Mouse (Mus musculus): ENCODE data around the gene Atad1.
A peak's percentile ranks its signal among the peaks of the same experiment; 100 is the strongest.
"Not testable (repeated sequence)": the region's sequence is repeated elsewhere in the genome, so short reads cannot be mapped to it uniquely, and the experiment has no call there.

Atad1 gene

DNA sequence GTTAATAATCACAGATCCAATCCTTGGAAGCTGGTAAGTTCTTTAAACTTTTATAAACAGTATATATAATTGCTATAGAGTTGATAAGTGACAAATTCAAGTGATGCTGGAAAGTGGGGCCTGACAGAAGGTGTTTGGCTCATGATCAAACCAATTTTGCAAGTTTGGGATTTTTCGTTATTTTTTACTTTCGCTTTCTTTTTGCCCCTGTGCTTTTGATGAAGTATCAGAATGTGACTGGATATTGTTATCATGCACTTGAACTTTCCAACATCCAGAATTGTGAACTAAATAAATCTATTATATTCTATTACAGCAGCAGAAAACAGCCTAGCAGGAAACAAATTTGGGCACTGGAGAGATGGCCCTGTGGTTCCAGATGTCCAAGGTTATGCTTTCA is 58.7 kb downstream of the Atad1 start:
- DNase-seq (ENCODE audit: low read depth, low spot score), result no peak

DNA sequence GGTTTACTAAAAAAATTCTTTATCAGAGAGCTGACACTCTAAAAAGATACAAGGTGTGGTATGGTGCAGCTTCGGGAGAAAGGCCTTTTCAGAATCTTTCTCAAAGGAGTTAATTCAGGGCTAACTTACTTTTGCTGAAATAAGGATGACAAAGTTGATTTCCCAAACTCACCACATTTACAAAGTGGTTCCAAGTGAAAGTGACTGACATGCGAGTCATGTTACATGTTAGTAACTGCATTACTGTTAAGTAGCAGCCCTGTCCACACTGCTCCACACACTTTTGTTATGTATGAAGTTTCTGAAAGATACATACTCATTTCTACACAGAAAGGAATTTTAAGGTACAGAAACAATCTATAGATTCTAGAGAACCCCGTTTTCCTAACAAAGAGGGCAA is 63.8 kb downstream of the Atad1 start:
- DNase-seq (ENCODE audit: low read depth, low spot score), result no peak

DNA sequence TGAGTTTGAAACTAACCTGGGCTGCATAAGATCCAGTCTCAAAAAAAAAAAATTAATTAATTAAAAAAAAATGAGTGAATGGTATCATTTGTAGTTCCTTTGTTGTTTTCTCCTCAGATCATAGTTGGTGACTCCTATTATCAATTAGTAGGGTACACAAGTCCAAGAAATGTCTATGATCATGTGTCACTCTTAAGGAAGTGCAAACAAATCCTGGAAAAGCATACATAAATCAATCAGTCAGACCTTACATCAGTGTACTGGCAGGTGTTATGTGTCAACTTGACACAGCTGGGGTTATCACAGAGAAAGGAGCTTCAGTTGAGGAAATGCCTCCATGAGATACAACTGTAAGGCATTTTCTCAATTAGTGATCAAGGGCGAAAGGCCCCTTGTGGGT is 71.8 kb downstream of the Atad1 start:
- not testable (repeated sequence) for DNase-seq (ENCODE audit: low read depth, low spot score)

DNA sequence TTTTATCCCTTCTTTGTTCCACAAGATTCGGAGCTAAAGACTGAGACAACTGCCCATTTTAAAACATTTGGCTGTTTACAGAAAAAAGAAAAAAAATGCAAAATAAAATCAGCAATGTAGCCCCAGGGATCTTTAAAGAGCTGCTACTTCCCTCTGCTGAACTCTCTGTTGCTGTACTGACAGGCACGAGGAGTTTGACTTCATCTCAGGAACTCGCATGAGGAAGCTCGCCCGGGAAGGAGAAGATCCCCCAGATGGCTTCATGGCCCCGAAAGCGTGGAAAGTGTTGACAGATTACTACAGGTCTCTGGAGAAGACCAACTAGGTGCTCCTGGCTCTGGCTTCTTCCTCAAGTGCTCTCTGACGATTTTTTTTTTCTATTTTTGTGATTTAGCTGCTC is 74.3 kb downstream of the Atad1 start:
- no peak for DNase-seq (ENCODE audit: low read depth, low spot score)

DNA sequence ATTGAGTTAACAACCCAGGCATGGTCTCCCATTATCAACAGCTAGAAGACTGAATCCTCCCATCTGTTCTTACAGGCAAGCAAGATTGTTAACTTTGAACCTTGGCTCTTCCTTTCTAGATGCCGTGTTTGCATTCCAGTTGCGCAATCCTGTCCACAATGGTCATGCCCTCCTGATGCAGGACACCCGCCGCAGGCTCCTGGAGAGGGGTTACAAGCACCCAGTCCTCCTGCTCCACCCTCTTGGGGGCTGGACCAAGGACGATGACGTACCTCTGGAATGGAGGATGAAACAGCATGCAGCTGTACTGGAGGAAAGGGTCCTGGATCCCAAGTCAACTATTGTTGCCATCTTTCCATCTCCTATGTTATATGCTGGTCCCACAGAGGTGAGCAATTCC is 76.7 kb downstream of the Atad1 start:
- DNase-seq (ENCODE audit: low read depth, low spot score), result no peak

DNA sequence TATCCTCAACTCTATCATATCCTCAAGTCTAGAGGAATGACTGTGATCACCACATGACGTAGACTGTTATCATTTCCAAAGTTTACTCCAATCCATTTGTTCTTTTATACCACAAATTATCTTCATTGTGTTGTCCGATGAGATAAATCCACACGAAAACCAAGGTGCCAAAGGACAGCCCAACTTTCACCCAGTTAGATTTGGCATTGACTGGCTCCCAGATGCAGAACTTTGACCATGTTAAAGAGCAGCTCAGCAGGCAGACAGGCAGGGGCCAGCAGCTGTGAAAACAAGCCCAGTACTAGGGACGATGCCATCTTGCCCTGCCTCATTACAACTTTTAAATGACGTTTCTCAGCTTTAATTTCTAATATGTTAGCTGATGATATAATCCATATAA is 80.2 kb downstream of the Atad1 start:
- DNase-seq (ENCODE audit: low read depth, low spot score), result no peak

DNA sequence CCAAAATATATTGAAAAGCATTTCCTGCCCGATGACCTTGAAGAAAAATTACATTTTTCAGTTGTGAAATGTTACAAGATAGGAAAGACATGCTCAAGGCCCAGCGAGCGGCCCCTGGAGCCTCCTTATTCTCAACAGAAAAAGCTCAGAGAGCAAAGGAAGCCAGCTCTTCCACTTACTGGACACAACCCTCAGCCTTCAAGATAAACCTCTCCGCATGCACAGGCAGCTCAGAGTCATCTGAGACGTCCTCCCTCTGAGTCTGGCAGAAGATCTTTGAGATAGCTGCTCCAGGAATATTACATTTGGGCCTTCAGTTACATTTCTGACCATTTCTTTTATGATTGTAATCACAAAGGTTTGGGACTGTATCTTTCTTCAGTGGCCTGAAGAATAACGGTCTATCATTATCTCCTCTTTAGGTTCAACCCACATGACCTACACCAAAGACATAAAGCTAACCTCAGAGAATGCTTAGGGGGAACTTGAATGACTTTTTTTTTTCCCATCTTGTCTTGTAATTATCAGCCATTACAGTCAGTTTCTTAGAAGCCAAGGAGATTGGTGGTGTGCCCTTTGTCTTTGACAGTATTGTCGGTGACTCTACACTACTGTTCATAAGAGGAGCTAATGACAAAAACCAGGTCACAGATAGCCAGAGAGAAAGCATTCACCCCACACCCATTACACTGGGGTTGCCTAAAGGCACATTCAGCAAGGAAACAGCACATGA is 85.8 kb downstream of the Atad1 start:
- no peak for DNase-seq (ENCODE audit: low read depth, low spot score)

DNA sequence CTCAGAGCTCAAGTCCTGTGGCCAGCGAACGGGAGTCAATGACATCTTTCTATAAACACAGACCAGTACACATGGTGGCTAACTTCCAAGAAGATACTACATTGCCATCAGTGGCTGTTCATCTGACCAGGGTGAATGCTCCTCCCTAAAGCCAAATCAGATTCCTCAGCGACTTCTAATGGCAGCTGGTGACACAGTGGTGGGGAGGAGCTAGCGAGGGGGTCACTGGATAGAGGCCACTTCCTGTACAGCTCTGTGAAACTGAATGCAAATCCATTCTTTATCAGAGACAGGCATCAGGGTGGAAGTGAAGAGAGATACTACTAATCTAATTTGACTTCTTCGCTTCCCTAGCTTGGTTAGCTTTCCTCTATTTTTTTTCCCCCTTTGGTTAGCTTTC is 86.5 kb downstream of the Atad1 start:
- DNase-seq (ENCODE audit: low read depth, low spot score), result no peak

DNA sequence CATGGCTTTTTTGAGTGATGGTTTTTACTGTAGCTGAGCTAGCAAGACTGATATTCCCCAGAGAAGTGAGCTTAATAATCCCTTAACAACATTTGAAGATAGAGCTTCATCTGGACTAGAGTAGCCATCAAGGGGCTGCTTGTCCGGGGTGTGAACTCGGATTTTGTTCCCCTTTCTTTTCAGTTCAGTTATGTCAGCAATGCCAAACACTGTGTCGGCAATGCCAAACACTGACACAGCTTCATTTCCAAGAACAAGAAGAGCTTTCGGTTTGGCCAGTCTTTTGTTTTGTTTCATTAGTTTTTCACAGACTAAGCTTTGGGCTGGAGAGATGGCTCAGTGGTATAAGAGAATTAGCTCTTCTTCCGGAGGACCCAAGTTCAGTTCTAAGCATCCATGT is 88.5 kb downstream of the Atad1 start:
- DNase-seq (ENCODE audit: low read depth, low spot score), result no peak

DNA sequence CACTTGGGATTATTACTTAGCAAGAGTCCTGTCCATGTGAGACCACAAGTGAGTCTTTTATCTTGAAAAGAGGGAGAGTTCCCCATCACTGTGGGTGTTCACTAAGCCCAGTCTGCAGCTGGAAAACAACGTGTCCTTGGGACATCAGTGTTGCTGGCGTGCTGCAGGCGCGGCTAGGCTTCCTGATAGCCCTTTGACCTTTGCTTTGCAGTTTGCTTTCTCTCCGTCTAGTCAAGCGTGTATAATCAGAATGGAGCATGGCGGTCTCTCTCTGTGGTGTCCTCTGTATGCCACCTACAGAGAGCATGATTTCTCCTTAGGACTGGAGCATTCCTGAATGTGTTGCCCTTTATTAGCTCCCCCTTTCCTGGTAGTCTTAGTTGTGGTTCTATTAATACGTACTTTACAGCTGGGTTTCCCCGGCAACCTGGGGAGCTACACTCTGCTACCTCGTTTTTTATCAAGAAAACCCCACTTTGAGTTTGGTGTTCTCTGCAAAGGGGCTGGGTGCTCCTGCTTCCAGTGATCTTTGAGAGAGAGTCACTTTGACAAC is 91.5 kb downstream of the Atad1 start:
- peak; percentile 88 for DNase-seq (ENCODE audit: low read depth, low spot score)

DNA sequence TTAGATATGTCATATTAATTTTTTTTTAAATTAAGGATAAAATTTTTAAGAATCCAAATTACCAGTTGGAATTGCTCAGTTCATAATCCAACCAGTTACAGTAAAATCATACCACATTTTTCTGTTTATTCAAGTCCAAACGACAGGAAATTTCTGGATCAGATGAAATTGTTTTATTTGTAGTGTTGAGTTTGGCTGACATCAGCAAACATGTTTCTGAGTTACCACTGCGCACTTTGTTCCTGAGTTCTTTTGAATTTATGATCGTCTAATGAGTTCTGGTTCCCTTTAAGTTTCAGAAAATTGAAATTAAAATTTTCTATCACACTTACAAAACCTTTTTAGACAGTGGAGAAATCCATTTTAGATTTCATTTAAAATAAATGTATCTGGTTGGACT is 93.2 kb downstream of the Atad1 start:
- no peak for DNase-seq (ENCODE audit: low read depth, low spot score)

DNA sequence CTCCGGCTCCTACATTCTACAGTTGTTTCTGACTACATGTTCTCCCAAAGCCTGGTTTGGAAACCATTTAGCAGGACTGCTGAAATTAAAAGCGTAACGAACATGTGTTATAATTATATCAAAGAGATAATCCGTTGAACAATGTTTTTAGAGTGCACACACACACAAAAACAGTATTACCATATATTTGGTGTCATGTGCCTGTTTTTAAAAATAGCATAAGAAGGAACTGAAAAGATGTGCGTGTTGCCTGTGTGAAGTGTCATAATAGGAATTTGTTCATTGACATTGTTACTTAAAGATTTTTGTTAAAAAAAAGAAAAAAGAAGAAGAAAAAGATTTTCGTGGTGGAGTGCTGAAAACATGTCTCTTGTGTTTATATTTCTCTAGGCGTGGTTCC is 93.6 kb downstream of the Atad1 start:
- no peak for DNase-seq (ENCODE audit: low read depth, low spot score)

DNA sequence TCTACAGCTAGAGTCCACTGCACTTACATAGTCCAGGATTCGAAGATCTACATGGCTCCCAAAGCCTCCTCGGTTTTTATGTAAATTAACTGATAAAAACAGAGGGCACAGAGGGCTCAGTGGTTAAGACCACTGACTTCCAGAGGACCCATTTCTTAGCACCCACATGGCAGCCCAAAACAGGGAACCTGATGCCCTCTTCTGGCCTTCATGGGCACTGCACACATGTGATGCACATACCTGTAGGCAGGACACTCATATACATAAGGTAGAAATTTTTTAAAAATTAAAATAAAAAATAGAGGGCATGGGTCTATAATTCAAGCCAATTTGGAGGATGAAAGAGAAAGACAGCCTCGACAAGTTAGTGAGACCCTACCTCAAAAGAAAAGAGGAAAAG is 95.9 kb downstream of the Atad1 start:
- DNase-seq (ENCODE audit: low read depth, low spot score), result peak; percentile 46

DNA sequence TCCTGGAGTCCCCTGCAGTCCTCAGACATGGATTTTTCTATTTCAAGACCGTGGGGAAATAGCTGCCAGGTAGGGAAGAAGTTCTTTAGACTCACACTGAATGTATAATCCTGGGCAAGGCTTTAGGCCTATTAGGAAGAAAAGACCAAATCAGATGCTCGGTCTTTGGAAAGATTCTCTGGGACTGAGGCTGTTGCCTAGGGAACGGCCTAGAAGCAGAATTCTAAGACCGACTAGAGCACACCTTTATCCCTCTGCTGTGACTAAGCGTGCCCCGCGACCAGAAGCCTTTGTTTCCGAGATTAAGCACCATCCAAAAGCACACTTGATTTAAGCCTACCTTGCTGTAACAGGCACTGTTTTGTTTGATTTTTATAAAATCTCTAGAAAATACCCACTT is 97.6 kb downstream of the Atad1 start:
- DNase-seq (ENCODE audit: low read depth, low spot score), result no peak

DNA sequence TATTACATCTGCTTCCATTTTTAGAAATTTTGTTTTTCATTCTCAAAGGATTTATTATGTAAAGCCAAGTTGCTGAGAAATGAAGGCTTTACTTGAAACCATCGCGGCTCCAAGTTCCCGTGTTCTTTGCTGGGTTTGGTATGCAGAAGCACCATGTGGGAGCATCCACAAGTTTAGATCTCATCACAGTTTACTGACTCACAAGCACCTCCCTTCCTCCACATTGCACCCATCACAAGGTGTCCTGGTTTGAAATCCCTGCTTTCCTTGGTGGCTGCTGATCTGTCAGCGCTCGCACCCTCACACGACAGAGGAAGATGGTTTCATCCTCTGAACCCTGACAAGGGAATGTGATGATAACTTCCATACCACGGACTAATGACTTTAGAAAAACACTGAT is 98.1 kb downstream of the Atad1 start:
- no peak for DNase-seq (ENCODE audit: low read depth, low spot score)

DNA sequence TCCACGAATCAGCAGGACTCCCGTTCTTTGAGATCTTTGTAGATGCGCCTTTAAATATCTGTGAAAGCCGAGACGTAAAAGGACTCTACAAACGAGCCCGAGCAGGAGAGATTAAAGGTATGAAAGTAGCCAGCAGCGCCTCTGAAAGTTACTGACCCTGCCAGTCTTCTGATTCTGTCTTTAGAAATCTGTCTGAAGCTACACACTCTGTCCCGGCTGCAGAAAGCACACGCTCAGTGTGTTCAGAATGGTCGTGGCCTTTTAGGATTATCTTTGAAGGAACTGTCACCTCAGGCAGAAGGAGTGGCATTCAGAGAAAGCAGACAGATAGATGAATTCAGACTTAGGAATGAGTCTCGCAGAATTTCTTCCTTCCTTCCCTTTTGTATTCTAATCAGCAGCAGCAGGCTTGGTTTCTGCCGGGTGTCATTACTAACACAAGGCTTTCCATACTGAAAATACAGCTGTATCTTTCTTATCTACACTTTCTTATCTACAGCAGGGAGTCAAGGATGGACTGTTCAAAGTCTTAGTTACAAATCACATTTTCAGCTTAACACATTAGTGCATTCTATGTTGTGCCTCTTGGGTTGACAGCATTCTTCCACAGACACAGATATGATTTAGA is 101.2 kb downstream of the Atad1 start:
- DNase-seq (ENCODE audit: low read depth, low spot score), result peak; percentile 7

DNA sequence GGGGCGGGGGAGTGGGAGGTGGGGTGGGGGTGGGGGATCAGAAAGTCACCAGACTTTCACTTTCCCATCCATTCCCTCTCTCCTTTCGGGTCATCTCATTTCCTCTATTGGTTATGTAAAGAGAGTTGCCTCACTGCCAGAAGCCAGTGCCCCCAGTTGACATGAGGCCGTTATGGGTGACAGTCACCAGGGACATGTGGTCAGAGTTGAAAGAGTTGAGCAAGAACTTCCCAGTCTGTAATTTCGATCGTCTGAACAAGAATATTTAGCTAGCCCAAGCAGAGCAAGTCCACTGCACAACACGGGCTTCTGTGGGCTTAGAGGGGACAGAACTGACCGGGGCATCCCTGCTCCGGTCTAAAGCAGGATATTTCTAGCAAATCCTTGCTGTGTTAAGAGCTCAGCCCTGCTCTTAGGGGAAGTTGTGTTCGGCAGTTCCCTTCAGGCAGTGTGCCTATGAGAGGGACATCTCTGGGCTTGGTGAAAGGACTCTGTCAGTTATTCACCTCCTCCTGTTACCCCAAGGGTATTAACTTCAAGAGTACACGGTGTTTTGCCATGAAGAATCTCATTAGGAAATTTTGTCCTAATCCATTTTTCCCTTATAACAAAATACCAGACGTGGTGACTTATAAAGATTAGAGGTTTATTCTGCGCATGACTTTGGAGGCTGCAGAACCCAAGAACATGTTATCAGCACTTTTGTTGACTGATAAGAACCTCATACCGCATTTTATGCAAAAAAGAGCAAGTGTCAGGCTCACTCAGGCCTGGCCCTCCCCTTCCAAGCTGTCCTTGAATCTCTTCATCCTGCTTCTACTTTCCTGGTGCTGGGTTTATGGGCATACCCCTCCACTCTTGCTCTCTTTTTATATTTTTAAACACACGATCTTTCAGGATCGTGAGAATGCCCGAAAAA is 102.0 kb downstream of the Atad1 start:
- no peak for DNase-seq (ENCODE audit: low read depth, low spot score)

DNA sequence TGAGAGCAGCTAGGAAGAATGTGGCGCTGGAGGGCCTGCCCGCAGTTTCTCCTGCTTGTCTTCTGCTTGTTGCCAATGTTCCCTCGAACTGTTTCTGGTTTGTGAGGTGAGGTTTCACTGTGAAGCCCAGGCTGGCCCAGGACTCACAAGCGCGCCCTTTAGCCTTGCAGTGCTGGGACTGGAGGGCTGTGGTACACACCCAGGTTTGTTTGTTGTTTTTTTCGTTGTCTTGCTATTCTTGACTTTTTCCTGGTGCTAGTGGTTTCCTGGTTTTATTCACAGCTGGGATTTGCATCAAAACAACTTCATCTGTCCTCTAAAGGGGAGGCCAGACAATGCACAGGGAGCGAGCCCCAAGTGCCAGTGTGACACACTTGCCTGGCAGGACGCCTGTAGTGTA is 104.7 kb downstream of the Atad1 start:
- DNase-seq (ENCODE audit: low read depth, low spot score), result peak; percentile 64

DNA sequence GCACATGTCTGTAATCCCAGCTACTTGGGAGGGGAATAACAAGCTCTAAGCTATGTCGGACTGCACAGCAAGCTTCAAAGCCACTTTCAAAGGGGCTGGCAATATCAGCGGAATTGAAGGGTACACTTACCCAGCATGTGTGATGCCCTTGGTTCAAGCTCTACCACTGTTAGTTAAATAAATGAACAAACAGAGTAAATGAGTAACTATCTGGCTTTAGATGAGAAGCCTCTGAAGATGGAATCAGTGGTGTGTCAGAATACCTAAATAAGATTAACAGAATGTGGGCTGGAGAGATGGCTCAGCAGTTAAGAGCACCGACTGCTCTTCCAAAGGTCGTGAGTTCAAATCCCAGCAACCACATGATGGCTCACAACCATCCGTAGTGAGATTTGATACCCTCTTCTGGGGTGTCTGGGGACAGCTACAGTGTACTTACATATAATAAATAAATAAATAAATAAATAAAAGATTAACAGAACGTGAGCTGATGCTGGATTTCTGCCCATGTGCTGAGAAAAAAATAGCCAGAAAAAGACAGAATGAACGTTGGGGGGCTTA is 110.9 kb downstream of the Atad1 start:
- no peak for DNase-seq (ENCODE audit: low read depth, low spot score)

DNA sequence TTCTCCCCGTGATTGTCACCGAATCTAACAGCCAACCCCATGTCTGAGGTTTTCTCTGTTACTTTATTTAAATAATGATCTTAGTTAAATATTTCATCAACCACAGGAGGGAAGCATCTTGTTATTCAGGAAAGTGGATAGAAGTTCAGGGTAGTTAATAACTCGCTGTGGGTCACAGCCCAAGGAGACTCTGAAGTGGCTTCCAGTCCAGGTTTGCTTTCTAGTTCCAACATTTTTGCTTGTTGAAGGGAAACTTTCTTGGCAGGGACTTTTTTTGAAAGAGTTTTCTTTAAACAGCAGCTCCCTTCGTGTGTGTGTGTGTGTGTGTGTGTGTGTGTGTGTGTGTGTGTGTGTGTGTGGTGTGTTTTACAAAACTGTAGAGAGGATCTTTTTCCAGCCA is 112.0 kb downstream of the Atad1 start:
- DNase-seq (ENCODE audit: low read depth, low spot score), result no peak

DNA sequence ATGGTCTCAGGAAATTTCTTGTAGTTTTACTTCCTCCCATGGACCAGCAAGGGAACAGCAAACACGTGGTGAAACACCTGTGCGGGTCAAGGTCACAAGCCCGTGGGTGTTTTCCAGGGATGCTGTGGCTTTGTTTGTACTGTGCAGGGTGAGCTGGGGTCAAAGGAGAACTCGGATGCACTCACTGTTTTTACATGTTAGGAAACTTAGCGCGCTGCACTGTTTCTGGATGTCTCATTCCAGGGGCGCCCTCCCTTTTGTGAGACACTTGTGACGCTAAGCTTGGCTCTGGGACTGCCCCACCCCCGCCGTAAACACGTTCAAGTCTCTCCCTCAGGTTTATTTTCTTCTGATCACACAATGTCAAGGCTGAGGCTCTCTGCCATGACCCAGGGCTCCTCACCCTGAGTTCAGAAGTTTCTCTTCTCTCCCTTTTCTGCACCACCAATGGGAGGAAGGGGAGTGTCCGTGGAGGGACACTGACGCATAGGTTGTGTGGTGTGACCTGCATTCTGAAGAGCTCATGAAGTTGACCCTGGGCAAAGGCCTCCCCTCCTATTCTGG is 112.7 kb downstream of the Atad1 start:
- peak; percentile 58 for DNase-seq (ENCODE audit: low read depth, low spot score)

DNA sequence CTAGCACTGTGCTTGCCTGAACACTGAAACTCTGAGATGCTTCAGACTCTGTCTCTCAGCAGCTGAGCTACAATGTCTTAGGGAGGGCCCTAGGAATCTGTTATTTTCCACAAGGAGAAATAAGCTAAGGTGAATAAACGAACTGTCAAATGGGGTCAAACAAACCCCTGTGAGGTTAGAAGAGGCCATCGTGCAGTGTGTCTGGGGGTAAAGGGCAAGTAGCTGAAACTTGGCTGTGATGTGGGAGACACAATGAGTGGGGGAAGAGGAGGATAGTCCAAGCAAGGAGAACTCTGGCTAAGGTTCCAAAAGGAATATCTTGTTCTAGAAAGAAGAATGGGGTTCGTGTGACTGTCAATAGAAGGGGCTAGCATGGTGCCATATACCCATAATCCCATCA is 117.4 kb downstream of the Atad1 start:
- DNase-seq (ENCODE audit: low read depth, low spot score), result no peak
